Mouse (Mus musculus) stomach, postnatal 0 days (tissue): ENCODE measurements at regions not wholly inside any gene's neighbourhood (a gene's known extent, or its start where the extent isn't known, plus 50 kb on each side); places are given as distances from the start of the nearest gene placed in this dataset.

Experiments
- ATAC-seq: fragments of 200-750 bp; cut with Nextera tagmentation; 2 replicates; pipeline ENCODE4 v1.8.0; 2017; ENCODE audit not compliant: low FRiP score, low TSS enrichment
- DNase-seq: peaks from one replicate; pipeline ENCODE4 v3.0.0-alpha.2; 2016; ENCODE audit warnings: low spot score
- H3K27ac ChIP-seq: fragments of 300-500 bp; sonication (generic); replicated peaks from 2 replicates; pipeline ENCODE4 v1.5.1; 2014; ENCODE audit warnings: mild to moderate bottlenecking, control low read depth
- H3K27me3 ChIP-seq: fragments of 300-500 bp; sonication (generic); 2 replicates; pipeline ENCODE4 v1.6.1; 2014; ENCODE audit warnings: low read length; ENCODE audit not compliant: control insufficient read depth, insufficient read depth
- H3K36me3 ChIP-seq: fragments of 300-500 bp; sonication (generic); 2 replicates; pipeline ENCODE4 v1.6.1; 2014; ENCODE audit warnings: low read length, mixed read lengths; ENCODE audit not compliant: control insufficient read depth, insufficient read depth
- H3K4me1 ChIP-seq: fragments of 300-500 bp; sonication (generic); replicated peaks from 2 replicates; pipeline ENCODE4 v1.6.1; 2014; ENCODE audit warnings: antibody characterized with exemption; ENCODE audit not compliant: control insufficient read depth, insufficient read depth
- H3K4me2 ChIP-seq: fragments of 300-500 bp; sonication (generic); replicated peaks from 2 replicates; pipeline ENCODE4 v1.6.1; 2014; ENCODE audit warnings: low read depth, mild to moderate bottlenecking, control low read depth, moderate library complexity
- H3K4me3 ChIP-seq: fragments of 300-500 bp; sonication (generic); 2 replicates; pipeline ENCODE4 v1.5.1; 2014; ENCODE audit warnings: low read depth, low read length, control low read depth
- H3K9ac ChIP-seq: fragments of 300-500 bp; sonication (generic); 2 replicates; pipeline ENCODE4 v1.6.1; 2014; ENCODE audit warnings: mild to moderate bottlenecking, low read length, control low read depth, mixed read lengths
- H3K9me3 ChIP-seq: fragments of 300-500 bp; sonication (generic); 2 replicates; pipeline ENCODE4 v1.6.1; 2016; ENCODE audit warnings: low read length; ENCODE audit not compliant: control insufficient read depth
- CTCF ChIP-seq: IDR thresholded peaks from 2 replicates; pipeline ENCODE4 v1.5.1; 2016; ENCODE audit warnings: antibody characterized with exemption, low read depth, mild to moderate bottlenecking, moderate library complexity
- EP300 ChIP-seq: optimal IDR thresholded peaks from 2 replicates; pipeline ENCODE3; 2016; ENCODE audit warnings: antibody characterized with exemption
- WGBS: fragments of 180-500 bp; shearing (Covaris S2); extraction: QIAGEN DNeasy Blood & Tissue Kit; methylation state at CpG from one replicate; pipeline ENCODE4 v1.1.7; 2014; 5-methylcytosine and 5-hydroxymethylcytosine counted together

DNA sequence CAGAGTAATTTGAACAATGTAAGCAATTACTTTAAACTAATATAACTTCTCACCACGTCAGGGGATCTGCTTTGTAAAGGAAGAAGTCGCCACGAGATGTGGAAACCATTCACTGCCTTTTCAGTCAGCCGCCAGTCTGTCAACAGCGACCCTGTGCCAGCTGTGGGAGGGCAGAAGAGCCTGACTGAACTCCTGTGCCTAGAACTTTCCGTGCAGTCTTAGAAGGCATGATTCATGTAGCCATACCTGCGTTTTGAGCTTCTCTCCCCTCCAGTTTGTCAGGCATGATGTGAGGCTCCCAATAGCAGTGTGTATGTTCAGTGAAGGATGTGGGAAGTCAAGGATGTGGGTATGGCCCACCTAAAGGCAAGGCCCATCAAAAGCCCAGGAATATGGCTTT lies 109.1 kb upstream of the Clstn2 start:
- ATAC-seq, result no peak
- no peaks in the 10 kb centered on the region for H3K9me3 ChIP-seq
- H3K4me3 ChIP-seq, result no peak overlapping the region
- no peak overlapping the region for H3K4me2 ChIP-seq
- no peak for DNase-seq
- no peak overlapping the region for H3K9ac ChIP-seq
- no peaks in the 10 kb centered on the region for H3K4me1 ChIP-seq
- H3K36me3 ChIP-seq, result no peaks in the 10 kb centered on the region
- H3K27ac ChIP-seq, result no peak overlapping the region
- TF ChIP-seq CTCF (no peak), EP300 (no peak)
- 62% methylated on average over 7 of the region's 7 CpGs for WGBS
- no peaks in the 10 kb centered on the region for H3K27me3 ChIP-seq

DNA sequence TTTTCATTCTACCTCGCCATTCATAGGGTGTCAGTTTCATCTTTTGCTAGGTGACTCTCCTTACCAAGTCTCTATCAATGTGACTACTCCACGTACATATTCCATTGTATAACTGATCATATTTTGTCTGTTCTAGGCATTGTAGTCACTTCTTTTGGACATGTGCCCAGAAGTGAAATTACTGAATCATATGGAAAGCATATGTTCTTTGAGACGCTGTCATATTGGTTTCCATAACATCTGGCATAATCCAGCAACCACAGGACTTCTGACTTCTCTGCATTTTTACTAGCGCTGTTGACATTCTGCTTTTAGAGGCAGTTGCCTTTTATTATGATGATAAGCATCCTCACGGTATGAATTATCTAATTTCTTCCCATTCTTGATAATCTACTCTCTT lies 113.9 kb upstream of the Clstn2 start:
- no peak for ATAC-seq
- 63% methylated on average over 5 of the region's 5 CpGs for WGBS
- Histone ChIP-seq H3K9me3 (no peaks in the 10 kb centered on the region), H3K9ac (no peak overlapping the region), H3K27me3 (no peaks in the 10 kb centered on the region), H3K36me3 (no peaks in the 10 kb centered on the region), H3K4me1 (no peaks in the 10 kb centered on the region), H3K27ac (no peak overlapping the region), H3K4me3 (no peak overlapping the region), H3K4me2 (no peak overlapping the region)
- no peak for DNase-seq
- TF ChIP-seq EP300, result no peak
- TF ChIP-seq CTCF, result no peak

DNA sequence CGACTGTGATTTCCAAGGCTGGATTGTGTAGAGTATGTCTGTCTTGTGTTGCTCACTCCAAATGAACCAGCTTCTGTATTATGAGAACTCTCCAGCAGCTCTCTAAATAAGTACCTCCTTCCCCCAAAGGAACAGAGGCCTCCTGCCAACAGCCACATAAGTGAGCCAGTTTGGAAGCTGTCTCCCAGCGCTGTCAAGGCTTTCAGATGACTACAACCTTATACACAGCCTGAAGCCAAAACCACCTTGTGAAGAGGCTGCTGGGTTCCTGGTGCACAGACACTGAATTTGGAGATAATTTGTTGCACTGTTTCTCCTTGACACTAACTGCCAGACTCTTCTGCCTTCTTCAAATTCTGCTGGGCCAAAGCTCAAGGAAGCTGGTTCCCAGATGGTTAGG lies 125.4 kb upstream of the Clstn2 start:
- 78% methylated on average over 2 of the region's 2 CpGs for WGBS
- Histone ChIP-seq H3K9me3 (no peaks in the 10 kb centered on the region), H3K4me2 (no peak overlapping the region), H3K36me3 (no peaks in the 10 kb centered on the region), H3K9ac (no peak overlapping the region), H3K27me3 (no peaks in the 10 kb centered on the region), H3K27ac (no peak overlapping the region), H3K4me1 (no peaks in the 10 kb centered on the region), H3K4me3 (no peak overlapping the region)
- TF ChIP-seq CTCF (no peak), EP300 (no peak)
- DNase-seq, result no peak
- no peak for ATAC-seq

DNA sequence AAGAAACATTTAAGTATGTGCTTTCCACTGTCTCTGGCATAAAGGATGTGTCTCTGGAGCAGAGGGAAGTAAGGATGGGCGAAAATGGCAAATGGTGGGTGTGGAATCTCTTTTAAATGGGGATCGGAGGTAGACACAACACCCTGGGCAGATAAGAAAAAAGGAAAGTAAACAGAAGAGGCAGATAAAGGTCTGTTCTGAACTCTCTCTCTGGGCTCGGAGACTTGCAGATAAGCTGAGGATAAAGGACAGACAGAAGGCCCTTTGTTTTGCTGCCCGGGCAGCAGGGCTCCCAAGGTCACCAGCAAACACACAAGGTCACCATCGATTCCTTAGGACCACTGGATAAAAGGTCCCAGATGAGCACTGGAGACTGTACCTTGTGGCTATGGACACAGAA lies 122.7 kb upstream of the Nmnat3 start:
- no peak for DNase-seq
- no peak for ATAC-seq
- no peak overlapping the region for H3K27ac ChIP-seq
- no peak overlapping the region for H3K4me2 ChIP-seq
- TF ChIP-seq EP300 (no peak), CTCF (no peak)
- H3K4me1 ChIP-seq, result no peaks in the 10 kb centered on the region
- 20% methylated on average over 5 of the region's 5 CpGs for WGBS
- no peaks in the 10 kb centered on the region for H3K36me3 ChIP-seq
- H3K4me3 ChIP-seq, result no peak overlapping the region
- H3K27me3 ChIP-seq, result no peaks in the 10 kb centered on the region
- no peak overlapping the region for H3K9ac ChIP-seq
- H3K9me3 ChIP-seq, result no peaks in the 10 kb centered on the region

DNA sequence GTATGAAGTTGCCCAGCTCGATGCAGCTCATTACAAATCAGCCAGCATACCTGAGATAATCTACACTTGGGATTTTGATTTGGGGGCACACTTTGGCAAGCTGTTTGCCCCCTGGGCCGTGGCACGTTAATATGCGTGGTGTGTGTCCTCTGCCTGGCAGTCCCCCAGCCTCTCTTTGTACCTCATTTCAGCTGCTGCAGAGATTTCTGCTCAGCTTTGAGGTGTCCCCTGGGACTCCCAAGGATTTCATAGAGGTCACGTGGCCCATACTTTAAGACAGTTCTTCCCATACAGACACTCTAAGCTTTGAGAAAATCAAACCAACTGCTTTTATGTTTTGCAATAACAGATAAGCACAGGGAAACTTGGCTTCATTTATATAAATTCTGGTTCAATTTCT lies 113.2 kb upstream of the Nmnat3 start:
- H3K4me2 ChIP-seq, result no peak overlapping the region
- H3K4me3 ChIP-seq, result no peak overlapping the region
- no peak overlapping the region for H3K27ac ChIP-seq
- no peak overlapping the region for H3K9ac ChIP-seq
- WGBS, result 79% methylated on average over 5 of the region's 5 CpGs
- no peaks in the 10 kb centered on the region for H3K36me3 ChIP-seq
- no peaks in the 10 kb centered on the region for H3K4me1 ChIP-seq
- ATAC-seq, result no peak
- DNase-seq, result no peak
- no peaks in the 10 kb centered on the region for H3K27me3 ChIP-seq
- H3K9me3 ChIP-seq, result no peaks in the 10 kb centered on the region
- TF ChIP-seq EP300 (no peak), CTCF (no peak)

DNA sequence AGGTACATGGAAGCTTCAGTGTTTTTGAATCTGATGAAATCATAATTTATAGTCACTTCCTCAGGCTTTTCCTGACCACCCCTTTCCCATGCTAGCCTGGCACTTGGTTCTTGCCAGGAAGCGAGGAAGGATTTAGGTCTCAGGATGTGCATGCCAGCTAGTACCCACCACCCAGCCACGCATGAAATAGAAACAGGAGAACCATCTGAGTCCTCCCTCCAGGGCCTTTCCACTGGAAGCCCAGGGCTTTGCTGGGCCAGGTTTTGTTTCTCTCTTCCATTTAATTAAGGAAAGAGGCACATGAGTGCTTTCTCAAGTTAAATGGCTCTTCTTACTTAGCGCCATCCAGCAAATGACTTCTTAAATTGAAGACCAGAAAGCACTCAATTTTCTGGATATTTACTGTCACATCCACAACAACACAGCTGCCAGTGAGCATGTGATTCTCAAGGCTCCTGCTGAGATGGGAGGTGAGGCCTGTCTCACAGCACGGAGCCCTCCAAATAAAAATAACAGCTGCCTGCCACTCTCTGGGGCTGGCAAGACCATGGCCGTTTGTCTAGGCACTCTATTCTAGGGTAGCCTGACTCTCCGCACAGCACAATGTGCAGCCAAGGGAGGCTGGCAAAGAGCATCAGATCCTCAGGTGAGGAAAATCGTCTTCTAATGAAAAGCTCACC lies 110.4 kb upstream of the Nmnat3 start:
- WGBS, result 72% methylated on average over 7 of the region's 7 CpGs
- no peaks in the 10 kb centered on the region for H3K27me3 ChIP-seq
- H3K4me1 ChIP-seq, result no peaks in the 10 kb centered on the region
- H3K4me3 ChIP-seq, result no peak overlapping the region
- H3K27ac ChIP-seq, result no peak overlapping the region
- no peaks in the 10 kb centered on the region for H3K9me3 ChIP-seq
- H3K4me2 ChIP-seq, result no peak overlapping the region
- DNase-seq, result no peak
- TF ChIP-seq CTCF (no peak), EP300 (no peak)
- no peak for ATAC-seq
- no peak overlapping the region for H3K9ac ChIP-seq
- H3K36me3 ChIP-seq, result no peaks in the 10 kb centered on the region
